Mouse (Mus musculus) thymus, postnatal 36 days (tissue): ENCODE results near the gene Klk4.
A peak's percentile ranks its signal among the peaks of the same experiment; 100 is the strongest.

Source experiments
- DNase-seq, 2 experiments: peaks; one replicate each; pipeline ENCODE4 v3.0.0; 2022; ENCODE audit warnings: mixed read lengths in 2 of 2

Klk4 gene

DNA sequence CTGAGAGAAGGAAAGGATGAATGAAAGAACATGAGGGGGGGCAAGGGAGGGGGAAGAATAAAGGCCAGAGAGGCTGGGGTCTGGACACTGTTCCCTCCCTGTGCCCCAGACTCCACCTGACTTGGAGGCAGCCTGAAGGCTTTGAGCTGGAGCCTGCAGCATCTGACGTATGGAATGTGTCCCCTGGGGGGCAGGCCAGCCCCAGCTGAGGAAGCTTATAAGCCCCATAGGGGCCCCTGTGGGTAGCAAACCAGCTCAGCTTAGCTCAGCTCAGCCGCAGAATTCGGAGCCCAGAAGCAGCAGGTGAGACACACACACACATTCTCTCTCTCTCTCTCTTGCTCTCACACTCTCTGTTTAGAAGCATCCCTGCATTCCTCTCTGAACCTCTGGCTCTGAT lies at the start of gene Klk4:
Klk4 (plus strand) TSS at position 249 of the 400 bp plus-strand sequence.
- no peak for DNase-seq

DNA sequence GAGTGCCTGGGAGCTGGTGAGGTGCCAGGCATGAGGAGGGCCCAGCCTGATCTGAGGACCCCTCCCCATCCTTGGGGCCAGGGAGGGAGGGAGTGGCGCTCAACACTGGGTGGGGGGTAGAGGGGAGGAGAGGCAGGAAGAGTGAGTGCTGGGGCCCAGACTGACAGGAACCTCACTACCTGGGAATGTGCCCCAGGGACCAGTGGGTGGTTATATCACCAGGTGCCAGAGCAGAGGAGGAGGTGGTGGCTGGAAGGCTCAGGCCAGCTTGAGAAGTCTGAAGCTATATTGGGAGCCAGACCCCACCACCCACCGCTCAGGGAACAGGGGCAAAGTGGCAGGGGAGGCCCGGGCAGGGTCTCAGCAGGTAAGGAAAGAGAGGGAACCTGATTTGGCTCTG lies 39.3 kb upstream of the Klk4 start, which contains the start of gene Klk5:
Klk5 (plus strand) TSS at position 271 of the 400 bp plus-strand sequence.
- DNase-seq: no peak

DNA sequence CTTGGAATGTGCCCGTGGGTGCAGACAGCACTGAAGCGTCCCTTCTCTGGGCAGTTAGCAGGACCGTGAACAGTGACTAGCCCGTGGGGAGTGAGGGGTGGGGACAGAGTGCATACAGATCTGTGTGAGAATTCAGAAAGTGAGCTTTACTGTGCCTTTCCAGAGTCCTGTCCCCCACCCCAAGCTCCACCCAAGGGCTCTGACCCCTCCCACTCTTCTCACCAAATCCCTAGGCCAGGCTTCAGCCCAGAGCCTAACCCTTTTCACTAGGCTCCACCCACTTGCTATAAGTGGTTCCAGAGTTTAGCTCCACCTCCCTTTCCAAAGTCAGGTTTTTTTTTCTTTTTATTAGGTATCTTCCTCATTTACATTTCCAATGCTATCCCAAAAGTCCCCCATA lies 37.2 kb upstream of the Klk4 start:
- DNase-seq: no peak

DNA sequence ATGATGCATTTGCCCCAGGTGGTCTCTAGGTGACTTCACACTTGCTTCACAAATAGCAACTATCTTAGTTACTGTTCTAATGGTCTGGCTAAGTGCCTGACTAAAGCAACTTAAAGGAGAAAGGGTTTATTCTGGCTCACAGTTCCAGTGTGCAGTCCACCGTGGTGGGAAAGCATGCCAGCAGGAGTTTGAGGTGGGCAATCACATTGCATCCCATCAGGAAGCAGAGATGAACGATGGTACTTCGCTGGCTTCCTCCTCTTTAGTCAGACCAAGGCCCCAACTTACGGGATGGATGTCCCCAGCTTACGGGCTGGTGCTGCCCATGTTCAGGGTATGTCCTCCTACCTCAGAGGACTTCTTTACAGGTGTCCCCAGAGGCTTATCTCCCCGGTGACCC lies 29.3 kb upstream of the Klk4 start:
- DNase-seq: no peak

DNA sequence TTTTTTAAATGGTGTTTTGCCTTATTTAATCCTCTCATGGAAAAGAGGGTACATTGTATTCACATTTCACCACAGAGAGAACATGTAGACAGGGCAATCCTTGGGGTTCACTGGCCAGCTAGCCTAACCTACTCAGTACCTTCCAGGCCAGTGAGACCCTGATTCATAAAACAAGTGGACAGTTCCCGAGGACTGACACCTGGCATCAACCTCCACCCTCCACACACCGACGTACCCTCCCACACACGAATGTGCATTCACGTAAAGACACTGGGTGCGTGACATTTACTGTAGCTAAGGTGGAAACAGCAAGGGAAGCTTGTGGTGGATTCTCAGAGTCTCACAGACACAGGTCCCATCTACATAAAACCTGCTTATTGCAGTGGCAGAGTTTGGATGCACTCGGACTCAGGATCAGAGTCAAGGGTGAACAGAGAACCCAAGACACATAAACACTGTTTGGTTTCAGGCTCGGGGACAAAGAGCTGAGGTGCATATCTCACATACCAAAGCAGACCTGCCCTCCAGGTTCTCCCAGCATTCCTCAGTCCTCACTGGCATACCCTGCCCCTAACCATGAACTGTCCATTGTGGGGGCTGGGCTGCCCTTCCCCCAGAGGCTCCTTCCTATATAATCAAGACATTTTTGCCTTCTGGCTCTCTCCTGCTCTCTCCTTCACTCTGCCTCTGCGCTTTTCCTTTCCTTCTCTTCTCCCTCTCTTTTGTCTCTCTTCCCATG lies 26.1 kb upstream of the Klk4 start:
- DNase-seq: no peak

DNA sequence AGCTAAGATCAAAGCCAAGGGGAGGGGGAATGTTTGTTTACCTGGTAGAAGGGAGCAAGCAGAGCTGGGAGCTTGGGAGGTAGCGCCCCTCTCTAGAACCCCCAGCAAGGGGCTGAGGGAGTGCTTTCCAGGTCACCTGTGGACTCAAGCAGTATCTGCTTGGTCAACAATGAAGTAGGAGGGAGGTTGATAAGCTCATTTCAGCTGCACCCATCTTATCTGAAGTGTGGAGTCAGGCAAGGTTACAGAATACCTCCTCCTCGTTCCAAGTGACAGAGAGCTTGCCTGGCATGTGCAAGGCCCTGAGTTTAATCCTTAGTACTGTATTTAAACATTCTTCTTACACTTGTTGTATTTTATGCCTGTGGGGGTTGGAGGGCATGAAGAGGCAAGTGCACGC lies 25.3 kb upstream of the Klk4 start:
- no peak for DNase-seq

DNA sequence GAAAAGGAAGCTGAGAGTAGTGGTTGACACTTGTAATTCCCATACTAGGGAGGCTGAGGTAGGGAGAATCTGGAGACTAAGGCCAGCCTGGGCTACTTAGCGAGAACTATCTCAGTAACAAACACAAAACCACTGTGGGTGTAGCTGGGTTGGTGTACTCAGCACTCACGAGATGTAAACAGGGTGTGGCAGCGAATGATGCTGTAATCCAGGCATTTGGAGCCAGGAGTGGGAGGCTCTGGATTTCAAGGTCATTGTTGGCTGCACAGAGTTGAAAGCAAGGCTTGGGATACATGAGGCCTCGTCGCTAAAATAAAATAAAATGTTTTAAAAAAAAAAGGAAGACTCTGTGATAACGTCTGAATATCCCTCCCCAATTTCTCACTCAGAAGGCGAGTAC lies 24.7 kb upstream of the Klk4 start:
- no peak for DNase-seq

DNA sequence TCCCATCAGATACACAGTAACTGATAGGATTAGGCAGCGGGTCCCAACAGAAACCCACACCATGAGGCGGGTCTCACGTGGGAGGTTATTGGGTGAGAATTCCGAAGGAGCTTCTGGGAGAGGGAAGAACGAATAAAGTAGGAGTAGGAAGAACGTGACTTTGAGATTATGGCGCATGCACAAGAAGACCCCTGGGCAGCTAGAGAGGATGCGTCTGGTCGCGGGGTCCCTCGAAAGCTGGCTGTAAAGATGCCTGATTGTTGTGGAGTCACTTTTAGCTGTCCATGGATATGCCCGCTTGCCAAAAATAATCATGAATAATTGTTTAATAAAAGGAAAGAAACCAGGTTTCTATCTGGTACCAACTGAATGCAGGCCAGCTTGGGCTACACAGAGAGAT lies 23.5 kb upstream of the Klk4 start:
- DNase-seq: no peak

DNA sequence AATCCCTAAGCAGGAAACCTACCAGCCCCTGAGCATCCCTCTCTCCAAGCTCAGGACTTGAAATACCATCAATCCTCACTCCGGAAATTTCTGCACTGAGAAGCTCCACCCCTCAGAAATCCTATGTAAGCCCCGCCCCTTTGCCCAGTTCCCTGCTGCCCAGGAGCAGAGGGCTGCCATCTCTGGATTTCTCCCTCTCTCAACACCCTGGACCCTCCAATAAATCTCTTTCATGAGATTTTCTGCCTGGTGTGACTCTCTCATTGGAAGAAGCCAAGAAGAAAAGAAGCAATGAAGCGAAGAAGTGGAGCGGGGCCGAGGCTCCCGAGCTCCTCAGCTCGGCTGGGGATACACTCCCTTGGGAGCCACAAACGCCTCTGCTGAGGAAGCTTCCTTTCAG lies 20.5 kb upstream of the Klk4 start:
- DNase-seq: no peak

DNA sequence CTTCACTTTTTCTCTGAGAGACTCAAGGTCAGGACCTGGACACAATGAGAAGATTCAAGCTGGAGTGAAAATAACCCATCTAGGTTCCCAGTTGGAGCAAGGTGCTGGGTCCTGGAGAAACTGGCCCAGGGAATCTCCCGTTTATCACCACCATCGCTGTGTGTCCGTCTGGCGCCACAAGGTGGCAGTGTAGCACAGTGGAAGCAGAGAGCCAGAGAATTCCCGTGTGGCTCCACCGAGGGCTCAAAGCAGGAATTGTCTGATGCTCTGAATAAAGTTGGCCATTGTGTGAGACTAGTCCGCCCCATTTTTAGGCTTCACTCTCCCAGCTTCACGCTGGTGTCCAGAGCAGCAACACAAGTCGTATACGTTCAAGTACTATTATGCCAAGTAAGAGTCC lies 7.7 kb upstream of the Klk4 start:
- DNase-seq: peak; percentile 23 to 37

DNA sequence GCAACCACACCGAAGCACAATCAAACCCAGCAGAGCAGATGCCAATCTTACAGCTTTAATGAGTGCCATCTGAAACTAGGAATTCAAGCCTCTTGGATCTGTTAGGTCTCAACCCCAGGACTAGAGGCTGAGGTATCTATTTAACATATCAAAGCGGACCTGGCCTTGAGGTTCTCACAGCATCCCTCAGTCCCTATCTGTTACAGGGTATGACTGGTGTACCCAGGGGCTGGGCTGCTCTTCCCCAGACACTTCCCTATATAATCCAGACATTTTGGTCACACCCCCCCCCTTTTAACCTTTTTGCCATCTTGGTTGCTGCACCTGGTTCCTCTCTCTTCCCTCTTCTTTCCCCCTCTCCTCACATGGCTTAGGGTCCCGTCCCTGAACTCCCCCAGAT lies 7.3 kb upstream of the Klk4 start:
- no peak for DNase-seq

DNA sequence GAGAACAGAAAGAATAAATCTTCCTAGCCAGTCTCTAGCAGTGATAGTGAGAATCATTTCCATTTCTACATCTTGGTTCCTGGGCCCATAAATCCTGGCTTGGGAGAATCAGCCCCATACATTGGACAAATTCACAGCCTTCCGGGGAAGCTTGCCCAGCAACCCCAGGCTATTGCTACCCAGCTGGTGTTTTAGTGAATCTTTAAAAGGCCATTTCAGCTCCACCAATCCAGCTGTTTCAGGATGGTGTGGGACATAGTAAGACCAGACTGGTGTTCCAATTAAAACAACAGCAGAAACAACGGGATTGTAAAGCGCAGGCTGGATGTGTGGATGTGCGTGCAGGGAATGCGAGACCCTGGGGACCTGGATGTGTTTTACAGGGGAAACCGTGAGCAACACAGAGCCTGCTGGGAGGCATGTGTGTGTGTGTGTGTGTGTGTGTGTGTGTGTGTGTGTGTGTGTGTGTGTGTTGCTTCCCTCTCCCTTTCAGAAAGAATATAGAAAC lies 6.0 kb upstream of the Klk4 start:
- DNase-seq: no peak

DNA sequence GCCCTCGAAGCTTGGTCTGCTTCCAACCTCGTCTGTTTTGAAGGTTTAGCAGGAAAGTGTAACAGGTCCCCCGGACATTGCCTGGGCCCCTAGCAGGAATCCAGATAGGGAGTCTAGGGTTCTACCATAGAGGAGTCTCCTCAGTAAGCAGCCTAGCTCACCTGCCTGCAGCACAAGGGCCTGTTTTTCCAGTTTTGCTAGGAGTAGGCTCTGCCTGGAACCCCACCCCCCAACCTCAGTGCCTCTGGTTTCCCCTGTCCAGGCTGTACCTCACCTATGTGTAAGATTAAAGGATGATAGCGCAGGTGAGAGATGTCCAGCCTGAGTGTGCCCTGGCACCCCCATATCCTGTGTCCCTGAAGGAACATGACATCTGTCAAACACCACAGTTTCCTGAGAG lies 4.5 kb upstream of the Klk4 start:
- DNase-seq: no peak

DNA sequence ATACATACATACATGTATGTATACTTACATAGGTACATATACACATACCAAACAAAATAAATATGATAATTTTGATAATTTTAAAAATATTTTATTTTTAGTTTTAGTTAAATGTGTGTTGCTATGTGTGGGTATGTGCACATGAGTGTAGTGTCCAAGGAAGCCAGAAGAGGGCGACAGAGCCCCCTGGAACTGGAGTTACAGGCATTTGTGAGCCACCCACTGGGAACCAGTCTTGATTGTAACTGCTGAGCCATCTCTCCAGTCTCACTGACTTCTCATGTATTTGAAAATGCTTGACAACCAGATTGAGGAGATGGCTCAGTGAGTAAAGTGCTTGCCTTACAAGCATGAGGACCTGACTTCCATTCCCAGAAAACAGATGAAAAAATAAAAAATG lies 2.7 kb upstream of the Klk4 start:
- DNase-seq: no peak

DNA sequence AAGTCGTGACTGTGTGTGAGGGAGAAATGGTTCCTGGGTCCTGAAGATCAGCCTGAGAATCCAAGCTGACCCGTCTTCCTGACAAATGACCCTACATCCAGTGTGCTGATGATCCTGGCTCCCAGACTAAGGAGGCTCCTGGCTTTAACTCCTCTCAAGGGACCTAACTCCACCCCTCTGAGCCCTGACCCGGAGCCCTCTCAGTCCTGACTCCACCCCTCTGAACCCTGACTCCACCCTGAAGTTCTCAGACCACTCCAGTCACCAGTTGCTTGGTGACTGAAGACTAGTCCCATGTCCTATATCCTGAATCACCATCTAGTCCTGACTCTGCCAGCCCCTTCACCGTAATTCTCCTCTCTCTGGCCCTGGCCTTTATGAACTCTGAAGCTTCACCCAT lies 1.4 kb downstream of the Klk4 start:
- no peak for DNase-seq

DNA sequence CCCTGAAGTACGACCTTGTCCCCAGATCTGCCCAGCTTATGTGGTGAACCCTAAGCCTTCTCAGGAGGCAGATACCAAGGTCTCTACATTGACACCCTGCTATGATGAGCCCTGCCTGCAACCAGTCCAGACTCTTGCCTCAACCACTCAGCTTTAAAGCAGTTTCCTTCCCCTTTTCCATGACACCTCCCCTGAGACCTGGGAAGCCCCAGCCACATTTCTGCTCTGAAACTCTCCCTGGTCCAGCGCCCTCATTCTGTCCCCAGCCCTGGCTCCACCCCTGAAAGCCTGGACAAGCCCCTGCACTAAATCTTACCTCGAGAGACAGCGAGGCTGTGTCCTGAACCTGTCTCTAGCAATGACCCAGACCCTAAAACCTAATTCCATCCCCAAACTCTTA lies 1.9 kb downstream of the Klk4 start:
- no peak for DNase-seq

DNA sequence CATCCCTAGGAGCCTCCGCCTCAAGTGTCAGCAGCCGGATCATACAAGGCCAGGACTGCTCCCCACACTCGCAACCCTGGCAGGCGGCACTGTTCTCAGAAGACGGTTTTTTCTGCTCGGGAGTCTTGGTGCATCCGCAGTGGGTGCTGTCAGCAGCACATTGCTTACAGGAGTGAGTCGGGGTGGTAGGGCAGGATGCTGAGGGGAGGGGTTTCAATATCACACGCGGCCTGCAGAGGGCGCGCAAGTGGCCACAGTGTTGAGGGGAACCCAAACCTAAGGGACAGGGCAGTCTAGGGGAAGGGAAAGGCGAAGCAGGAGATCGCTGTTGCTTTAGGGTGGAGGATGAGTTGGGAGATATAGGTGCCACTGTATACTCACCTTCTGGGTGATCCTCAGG lies 2.6 kb downstream of the Klk4 start:
- DNase-seq: peak; percentile 28 to 33

DNA sequence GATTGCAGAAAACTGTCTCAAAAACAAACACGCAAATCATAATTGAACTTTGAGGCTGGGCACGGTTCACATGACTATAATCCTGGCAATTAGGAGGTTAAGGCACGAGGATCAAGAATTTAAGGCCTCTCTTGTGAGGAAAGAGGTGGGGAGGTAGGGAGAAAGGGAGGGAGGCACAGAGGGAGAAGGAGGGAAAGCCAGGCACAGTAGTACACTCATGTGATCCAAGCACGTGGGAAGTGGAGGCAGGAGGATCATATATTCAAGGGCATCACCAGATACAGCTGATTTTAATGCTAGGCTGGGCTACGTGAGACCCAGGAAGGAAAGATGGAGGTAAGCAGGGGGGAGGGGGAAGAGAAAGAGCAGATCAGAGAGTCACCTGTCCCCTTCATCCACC lies 10.4 kb downstream of the Klk4 start:
- no peak for DNase-seq

DNA sequence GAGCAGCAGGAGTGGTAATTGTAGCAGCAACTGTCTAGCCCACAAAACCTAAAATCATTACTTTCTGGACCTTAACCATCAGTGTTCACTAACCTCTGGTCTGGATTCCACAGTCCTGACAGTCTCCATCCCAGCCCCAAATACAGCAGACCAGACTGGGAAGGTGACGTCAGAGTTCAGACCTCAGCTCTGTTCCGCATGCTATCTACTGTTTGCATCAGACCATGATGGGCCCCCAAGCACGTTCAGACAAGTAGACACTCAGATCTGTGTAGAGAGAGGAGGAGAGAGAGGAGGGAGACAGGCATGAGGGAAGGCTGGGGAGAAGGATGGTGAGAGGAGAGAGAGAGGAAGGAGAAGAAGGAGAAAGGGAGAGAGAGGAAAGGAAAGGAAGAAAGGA lies 10.8 kb downstream of the Klk4 start:
- DNase-seq: no peak

DNA sequence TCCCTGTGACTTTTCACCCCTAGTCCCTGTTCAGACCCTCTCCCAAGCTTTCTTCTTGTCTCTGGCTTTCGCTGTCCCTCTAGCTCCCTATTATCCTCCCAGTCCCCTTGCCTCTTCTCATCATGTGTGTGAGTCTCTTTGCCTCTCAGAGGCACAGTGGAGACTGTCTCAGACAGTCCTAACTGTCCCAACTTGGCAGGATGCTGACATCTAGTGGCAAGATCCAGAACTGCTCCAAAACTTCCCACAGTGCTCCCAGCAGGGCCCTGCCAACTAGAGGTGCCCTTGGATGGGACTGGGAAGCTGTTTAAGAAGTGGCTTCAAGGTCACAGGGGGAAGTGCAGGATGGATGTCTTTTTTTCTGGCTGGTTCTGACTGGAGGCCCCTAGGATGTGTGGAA lies 13.9 kb downstream of the Klk4 start:
- peak; percentile 38 to 55 for DNase-seq

DNA sequence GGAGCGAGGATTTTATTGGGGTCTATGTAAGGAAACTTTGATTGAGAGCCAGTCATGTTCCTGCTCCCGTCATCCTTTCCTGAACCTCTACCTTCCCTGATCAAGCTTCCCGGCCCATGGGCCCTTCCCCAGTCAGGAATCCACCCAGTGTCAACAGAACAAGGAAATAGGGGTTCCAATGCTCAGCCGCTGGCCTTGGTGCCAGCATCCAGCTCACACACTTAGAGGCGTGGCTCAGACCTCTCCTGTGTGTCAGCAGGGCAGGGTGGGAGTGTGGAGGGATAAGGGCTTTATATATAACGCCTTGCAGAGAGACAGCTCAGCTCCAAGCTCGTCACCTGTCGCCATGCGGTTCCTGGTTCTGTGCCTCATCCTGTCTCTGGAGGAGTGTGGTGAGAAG lies 33.9 kb downstream of the Klk4 start:
- no peak for DNase-seq

DNA sequence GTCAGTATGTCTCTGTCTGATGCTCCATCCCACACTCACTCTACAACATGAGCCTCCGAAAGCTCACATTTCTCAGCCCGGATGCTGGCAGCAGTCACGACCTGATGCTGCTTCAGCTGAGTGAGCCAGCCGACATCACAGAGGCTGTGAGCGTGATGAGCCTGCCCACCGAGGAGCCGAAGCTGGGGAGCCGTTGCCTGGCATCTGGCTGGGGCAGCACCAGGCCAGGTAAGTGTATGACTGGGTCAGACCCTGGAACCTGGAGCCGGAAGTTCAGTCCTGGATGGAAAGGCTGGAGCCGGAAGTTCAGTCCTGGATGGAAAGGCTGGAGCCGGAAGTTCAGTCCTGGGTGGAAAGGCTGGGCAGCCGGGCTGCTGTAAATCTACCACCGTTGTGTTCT lies 37.5 kb downstream of the Klk4 start:
- no peak for DNase-seq

DNA sequence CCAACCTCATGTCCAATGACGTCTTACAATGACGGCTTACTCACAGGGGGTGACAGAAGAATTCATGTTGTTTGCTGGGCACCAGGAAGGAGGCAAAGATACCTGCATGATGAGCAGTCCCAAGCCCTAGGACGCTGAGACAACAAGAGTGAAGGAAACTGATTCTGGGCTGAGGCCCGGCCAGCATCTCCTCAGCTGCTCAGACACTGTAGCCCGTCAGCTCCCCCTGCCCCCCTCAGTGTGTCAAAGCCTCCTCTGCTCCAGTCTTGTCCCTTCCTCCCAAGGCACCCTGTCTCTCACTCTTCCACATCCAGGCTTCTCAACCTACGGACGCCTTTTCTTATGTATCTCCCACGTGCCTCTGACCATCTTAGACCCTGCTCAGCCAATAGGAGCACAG lies 37.9 kb downstream of the Klk4 start:
- no peak for DNase-seq

DNA sequence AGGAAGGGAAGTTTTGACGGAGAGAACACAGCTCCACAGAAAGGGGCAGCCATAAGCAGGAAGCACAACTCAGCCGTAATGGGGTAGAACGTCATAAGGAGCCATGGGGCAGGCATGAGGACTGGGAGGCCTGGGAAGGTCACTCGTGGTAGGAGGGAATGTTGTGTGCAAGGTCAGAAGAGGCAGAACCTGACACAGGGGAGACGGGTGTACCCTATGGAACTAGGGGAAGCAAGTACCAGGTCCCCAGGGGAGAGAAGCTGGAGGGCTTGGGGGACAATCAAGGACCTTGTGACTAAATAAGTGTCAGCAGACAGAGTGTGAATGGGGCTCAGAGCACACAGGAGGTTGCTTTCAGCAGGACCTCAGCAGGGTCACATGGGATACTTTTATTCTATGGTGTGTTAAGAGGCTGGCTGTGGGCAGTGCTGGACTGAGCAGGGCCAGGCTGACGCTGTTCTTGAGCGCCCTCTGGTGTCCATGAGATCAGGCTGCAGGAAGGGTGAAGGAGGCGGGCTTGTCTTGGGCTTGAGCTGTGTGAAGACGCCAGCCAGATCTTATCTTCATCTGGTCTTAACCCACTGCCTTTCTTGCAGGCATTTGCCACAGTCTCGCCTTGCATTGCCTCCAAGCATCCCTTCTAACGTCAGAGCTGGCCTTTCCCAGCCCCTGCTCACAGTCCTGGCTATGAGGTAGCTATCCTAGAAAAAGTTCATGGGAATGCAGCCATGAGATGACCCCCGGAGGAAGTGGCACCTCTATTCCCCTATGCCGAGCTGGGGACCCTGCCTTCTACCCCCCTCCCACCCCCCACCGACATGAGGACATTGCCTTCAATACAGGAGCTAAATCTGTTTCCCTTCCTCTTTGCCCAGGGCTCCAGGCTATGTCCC lies 38.8 kb downstream of the Klk4 start:
- peak; percentile 34 to 41 for DNase-seq
